Mouse (Mus musculus) G1E (cell line): ENCODE data around the gene Desi1. TPM values are rescaled to one million over a fixed set of nuclear protein-coding genes. Genes with fewer than 3 reads are reported as not detected.

Source experiments
- ATAC-seq: 2 replicates; pipeline ENCODE4 v1.8.0; 2016; ENCODE audit warnings: mild to moderate bottlenecking; ENCODE audit not compliant: insufficient number of reproducible peaks, poor library complexity, low FRiP score, severe bottlenecking; ENCODE audit errors: extremely low read depth
- DNase-seq: peaks from one replicate; pipeline ENCODE4 v3.0.0; 2012; ENCODE audit warnings: low spot score
- H3K27me3 ChIP-seq: 2 replicates; pipeline ENCODE4 v1.6.1; 2012; ENCODE audit warnings: mild to moderate bottlenecking, low read length, inconsistent platforms; ENCODE audit not compliant: insufficient read depth
- H3K36me3 ChIP-seq: replicated peaks from 2 replicates; pipeline ENCODE3; 2012; ENCODE audit warnings: mild to moderate bottlenecking, inconsistent platforms
- H3K4me1 ChIP-seq: 2 replicates; pipeline ENCODE4 v1.6.1; 2012; ENCODE audit warnings: low read depth, low read length, inconsistent platforms, mixed read lengths; ENCODE audit not compliant: insufficient read depth
- H3K4me3 ChIP-seq: 2 replicates; pipeline ENCODE4 v1.5.1; 2012; ENCODE audit warnings: low read depth, mild to moderate bottlenecking, inconsistent platforms, low read length, moderate library complexity, mixed read lengths
- H3K9me3 ChIP-seq: replicated peaks from 2 replicates; pipeline ENCODE4 v1.6.1; 2012; ENCODE audit warnings: inconsistent platforms
- CTCF ChIP-seq: IDR thresholded peaks from 2 replicates; pipeline ENCODE4 v1.5.1; 2012; ENCODE audit warnings: low read depth, low read length, inconsistent platforms, mixed read lengths
- GATA1 ChIP-seq: IDR thresholded peaks from 2 replicates; pipeline ENCODE4 v1.6.1; 2012; ENCODE audit warnings: borderline replicate concordance, low read length, inconsistent platforms, mixed read lengths
- GATA2 ChIP-seq: IDR thresholded peaks from 2 replicates; pipeline ENCODE4 v1.6.1; 2012; ENCODE audit warnings: low read depth, low read length, inconsistent platforms, borderline replicate concordance
- POLR2AphosphoS5 ChIP-seq: IDR thresholded peaks from 2 replicates; pipeline ENCODE4 v1.6.1; 2012; ENCODE audit warnings: low read depth, low read length, inconsistent platforms; ENCODE audit not compliant: insufficient replicate concordance
- TAL1 ChIP-seq: conservative IDR thresholded peaks from 2 replicates; pipeline ENCODE4 v1.6.1; 2012; ENCODE audit warnings: low read depth, low read length, inconsistent platforms, mixed read lengths
- polyA plus RNA-seq: library from polyadenylated mRNA; stranded (reverse); fragments of >175 nt; gene quantifications from 2 replicates; pipeline ENCODE4 v1.2.3, GENCODE M21; 2012
- total RNA-seq, 2 experiments: library from RNA; stranded (forward) in 1 of 2; stranded (reverse) in 1 of 2; fragments of 200-1000 nt in 1 of 2; fragments of >200 nt in 1 of 2; fragmentation: Nextera tagmentation in 1 of 2; gene quantifications; 2 replicates each; pipeline ENCODE4 v1.2.3; 2014 to 2017

Gene Desi1
- total and polyA plus RNA-seq, 3 experiments, result 6.1 to 60.0 (median 38.2) TPM

DNA sequence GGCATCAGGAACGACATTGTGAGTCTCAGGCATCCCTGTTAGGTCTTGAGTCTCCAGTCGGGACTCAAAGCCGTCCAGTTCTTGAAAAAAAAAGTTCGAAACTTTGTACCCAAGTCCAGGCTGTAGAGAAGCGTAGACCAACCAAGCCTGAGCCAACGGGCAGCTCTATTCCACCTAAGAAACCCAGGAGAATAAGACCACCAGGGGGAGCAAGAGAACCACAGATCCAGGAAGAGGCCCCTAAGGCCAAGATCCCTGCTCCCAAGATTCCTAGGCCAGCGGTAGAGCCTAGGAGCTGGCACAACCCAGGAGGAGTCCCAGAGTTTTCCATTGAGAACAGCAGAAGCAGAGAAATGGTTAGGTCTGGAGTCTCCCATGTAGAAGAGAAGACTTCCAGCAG lies 31.8 kb upstream of the Desi1 start:
- DNase-seq (peak; percentile 38), ATAC-seq (no peak)
- Histone ChIP-seq H3K4me1 (no peaks in the 10 kb centered on the region), H3K9me3 (no peaks in the 10 kb centered on the region), H3K36me3 (no peaks in the 10 kb centered on the region), H3K4me3 (no peak overlapping the region), H3K27me3 (peaks cover 72% of the 10 kb centered on the region)
- no peak for TF ChIP-seq CTCF
- TF ChIP-seq POLR2AphosphoS5, result no peak

DNA sequence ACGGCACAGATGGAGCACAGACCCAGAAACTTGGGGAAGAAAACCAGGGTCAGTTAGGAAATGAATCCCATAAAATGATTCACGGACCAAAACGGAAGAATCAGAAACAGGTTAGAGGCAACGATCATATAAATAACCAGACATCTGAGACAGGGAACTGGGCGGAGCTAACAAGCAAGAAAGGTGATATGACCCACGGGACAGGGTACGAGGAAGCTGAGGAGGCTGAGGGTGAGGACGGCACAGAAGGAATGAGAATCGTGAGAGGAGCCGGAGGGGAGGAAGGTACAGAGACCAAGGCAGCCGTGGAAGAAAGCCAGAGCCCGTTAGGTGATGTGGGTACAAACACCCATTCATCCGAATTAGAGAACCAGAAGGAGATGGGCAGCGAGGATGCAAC lies 30.2 kb upstream of the Desi1 start:
- no peak for ATAC-seq
- no peak overlapping the region for H3K4me3 ChIP-seq
- no peaks in the 10 kb centered on the region for H3K9me3 ChIP-seq
- DNase-seq, result no peak
- peaks cover 80% of the 10 kb centered on the region for H3K27me3 ChIP-seq
- no peaks in the 10 kb centered on the region for H3K4me1 ChIP-seq
- TF ChIP-seq CTCF, result no peak
- TF ChIP-seq TAL1, result no peak
- no peak for TF ChIP-seq GATA2
- no peak for TF ChIP-seq POLR2AphosphoS5
- H3K36me3 ChIP-seq, result no peaks in the 10 kb centered on the region

DNA sequence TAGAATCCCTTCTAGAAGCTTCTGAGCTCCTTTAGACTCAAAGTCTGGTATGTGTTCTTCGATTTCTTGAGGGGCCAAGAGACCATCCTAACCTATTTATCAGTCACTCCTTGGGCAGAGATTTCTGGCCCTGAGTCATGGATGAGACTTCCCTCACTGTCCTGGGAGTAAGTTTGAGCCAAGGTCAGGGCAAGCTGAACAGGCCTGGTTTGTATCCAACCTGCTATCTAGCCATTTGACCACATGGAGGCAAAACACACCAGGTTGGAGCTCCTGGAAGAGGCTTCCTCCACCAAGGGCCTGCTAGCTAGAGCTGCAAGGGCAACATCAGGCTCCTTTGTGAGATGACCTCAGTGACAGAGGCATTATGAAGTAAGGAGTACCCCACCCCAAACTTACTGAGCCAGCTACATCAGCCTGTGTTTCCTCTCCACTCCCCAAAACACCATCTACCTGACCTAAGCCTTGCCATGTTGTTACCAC lies 25.1 kb upstream of the Desi1 start, which contains the start of gene 4930407I10Rik:
Gene 4930407I10Rik (plus strand): TSS at position 433 of the 483 bp plus-strand sequence.
- Histone ChIP-seq H3K27me3 (peaks cover 70% of the 10 kb centered on the region), H3K36me3 (no peaks in the 10 kb centered on the region), H3K4me3 (no peak within 1 kb of the TSS), H3K4me1 (no peaks in the 10 kb centered on the region), H3K9me3 (no peaks in the 10 kb centered on the region)
- TF ChIP-seq TAL1 (no peak), POLR2AphosphoS5 (no peak), CTCF (no peak)
- no peak for DNase-seq
- no peak for ATAC-seq

DNA sequence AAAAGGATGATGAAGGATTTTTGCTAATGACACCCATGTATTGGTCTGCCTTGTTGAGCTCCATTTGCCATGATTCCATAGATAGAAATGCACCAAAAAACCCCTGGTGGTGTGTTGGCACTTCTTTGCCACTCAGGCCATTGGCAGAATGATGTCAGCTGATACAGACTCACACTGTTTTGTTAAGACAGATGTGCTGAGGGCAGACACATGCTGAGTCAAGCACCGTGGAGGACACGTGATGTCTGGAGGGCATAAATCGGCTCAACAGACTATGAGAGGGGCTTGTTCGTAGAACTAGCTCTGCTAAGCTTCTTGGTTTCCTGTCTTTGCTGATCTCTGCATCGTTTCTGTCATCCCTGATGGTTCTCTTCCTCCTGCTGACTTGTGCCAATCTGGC lies 18.9 kb upstream of the Desi1 start:
- no peaks in the 10 kb centered on the region for H3K9me3 ChIP-seq
- ATAC-seq, result no peak

DNA sequence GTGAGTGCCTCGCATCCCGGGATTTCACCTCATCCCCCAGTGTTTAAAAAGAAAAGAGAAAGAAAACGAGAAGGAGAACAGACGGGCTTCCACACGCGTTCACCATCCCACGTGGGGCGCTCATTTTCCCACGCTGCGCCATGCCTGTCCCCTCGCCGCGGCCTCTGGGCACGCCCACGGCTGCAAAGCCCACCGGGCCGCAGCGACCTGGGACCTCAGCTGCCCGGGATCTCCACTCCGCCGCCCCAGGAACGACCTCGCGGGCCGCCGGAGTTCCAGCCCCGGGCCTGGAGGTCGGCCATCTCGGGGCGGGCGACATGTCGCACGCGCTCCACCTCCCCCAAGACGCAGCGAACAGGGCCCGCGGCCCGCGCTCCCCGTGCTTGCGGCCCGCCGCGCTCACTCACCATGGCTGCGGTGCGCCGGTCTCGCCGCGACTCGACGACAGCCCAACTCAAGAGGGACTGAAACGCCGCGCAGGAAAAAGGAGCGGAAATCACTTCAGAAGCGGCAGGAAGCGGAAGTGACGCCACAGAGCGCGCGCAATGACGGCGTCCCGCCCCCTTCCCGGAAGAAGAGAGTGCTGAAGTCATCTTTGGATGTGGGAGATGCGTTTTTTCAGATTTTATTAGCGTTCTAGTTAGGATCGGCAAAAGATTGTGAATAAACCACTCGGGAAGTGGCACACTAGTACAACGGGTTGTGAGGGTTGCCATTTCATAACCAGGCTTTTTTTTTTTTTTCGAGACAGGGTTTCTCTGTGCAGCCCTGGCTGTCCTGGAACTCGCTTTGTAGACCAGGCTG lies 13.6 kb upstream of the Desi1 start, which contains the start of gene Snu13:
Gene Snu13 (minus strand): TSS at position 519 of the 804 bp plus-strand sequence.
- peak; percentile 70 for ATAC-seq
- Histone ChIP-seq H3K4me1 (peaks cover 33% of the 10 kb centered on the region), H3K9me3 (no peaks in the 10 kb centered on the region), H3K4me3 (peak within 1 kb of the TSS; percentile 96), H3K27me3 (peaks cover 19% of the 10 kb centered on the region), H3K36me3 (peaks cover 33% of the 10 kb centered on the region)
- no peak for TF ChIP-seq CTCF
- TF ChIP-seq GATA2, result no peak
- TF ChIP-seq TAL1, result no peak
- no peak for TF ChIP-seq POLR2AphosphoS5
- TF ChIP-seq GATA1, result no peak
- peak; percentile 71 for DNase-seq

More for the DNA sequence above, 18.9 kb upstream of the Desi1 start:
- Histone ChIP-seq H3K4me3 (no peak overlapping the region), H3K4me1 (peaks cover 11% of the 10 kb centered on the region), H3K36me3 (no peaks in the 10 kb centered on the region), H3K27me3 (peaks cover 50% of the 10 kb centered on the region)
- no peak for DNase-seq
- TF ChIP-seq GATA1 (no peak), GATA2 (no peak), CTCF (no peak), TAL1 (no peak), POLR2AphosphoS5 (no peak)

DNA sequence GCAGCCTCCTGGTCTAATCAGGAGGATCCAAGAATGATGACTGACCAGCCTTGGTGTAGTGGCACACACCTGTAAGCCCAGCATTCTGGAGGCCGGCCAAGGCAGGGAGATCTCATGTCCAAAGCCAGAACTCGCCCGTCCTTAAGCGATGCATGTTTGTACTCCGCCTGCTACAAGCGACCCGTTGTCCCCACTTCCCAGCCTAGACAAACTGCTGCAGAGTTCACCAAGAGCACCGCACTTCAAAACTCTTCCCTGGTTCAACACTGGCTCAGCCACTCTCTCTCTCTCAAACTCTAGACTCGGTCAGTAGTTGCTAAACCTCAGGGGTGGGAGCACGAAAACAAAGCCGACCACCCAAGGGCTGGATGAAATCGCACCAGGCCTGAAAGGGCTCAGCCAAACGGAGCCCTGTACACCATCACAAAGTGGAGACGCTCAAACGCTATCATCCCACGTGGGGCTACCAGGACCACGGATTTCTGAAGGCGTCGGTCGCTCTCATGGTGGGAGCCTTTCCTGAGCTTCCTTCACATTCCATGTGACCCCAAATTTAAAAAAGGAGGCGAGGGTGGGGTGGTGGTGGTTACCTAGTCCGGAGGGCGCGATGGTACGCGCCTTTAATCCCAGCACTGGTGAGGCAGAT lies 12.7 kb upstream of the Desi1 start:
- no peaks in the 10 kb centered on the region for H3K9me3 ChIP-seq
- TF ChIP-seq GATA1 (no peak), POLR2AphosphoS5 (no peak), GATA2 (no peak), CTCF (no peak), TAL1 (no peak)
- H3K27me3 ChIP-seq, result peaks cover 14% of the 10 kb centered on the region
- DNase-seq, result peak; percentile 33
- H3K4me1 ChIP-seq, result peaks cover 33% of the 10 kb centered on the region
- ATAC-seq, result 0 out of 2 replicates have a peak, but pooled peaks have one; percentile 26
- H3K36me3 ChIP-seq, result peaks cover 36% of the 10 kb centered on the region
- peak overlapping the region; percentile 96 for H3K4me3 ChIP-seq
